ENCODE assay signal across 22 mouse cellular contexts in genomic region chr11:39723621-39724020, GRCm38 (mm10).
DNase-seq lines count a peak whose midpoint lies in the region; ATAC-seq and TF ChIP-seq lines count a peak whose summit lies in the region.
"Had no signal": no experiment of that assay in that cellular context is flagged by ENCODE, and none has a peak within 500 bp of the region (broad histone marks: within the 10 kb centered on the region; RNA-seq: fewer than 3 reads in every experiment).

No protein-coding gene starts in this region.

- H3K4me2 ChIP-seq in hindbrain, postnatal 0 days (ENCODE audit: low read depth, low read length): no peak overlapping the region
- H3K4me2 ChIP-seq: embryonic facial prominence, embryonic 12.5 days; forebrain, embryonic 13.5 days; heart, embryonic 11.5 days; heart, embryonic 15.5 days; hindbrain, embryonic 14.5 days had no signal

- no peak overlapping the region for H3K9ac ChIP-seq in hindbrain, postnatal 0 days (replicated peaks; ENCODE audit: low read length)
- H3K9ac ChIP-seq: embryonic facial prominence, embryonic 12.5 days; forebrain, embryonic 13.5 days; heart, embryonic 15.5 days; hindbrain, embryonic 14.5 days had no signal

- ATAC-seq in hindbrain, postnatal 0 days: no peak
- ATAC-seq: forebrain, embryonic 13.5 days; intestine, embryonic 16.5 days had no signal

- H3K4me1 ChIP-seq in hindbrain, postnatal 0 days (ENCODE audit: insufficient read depth, low read length): no peaks in the 10 kb centered on the region
- no peaks in the 10 kb centered on the region for H3K4me1 ChIP-seq in hindbrain, embryonic 10.5 days (replicated peaks)
- H3K4me1 ChIP-seq: embryonic facial prominence, embryonic 12.5 days; forebrain, embryonic 13.5 days; heart, embryonic 15.5 days had no signal

- no peaks in the 10 kb centered on the region for H3K9me3 ChIP-seq in hindbrain, postnatal 0 days (ENCODE audit: low read length)
- no peaks in the 10 kb centered on the region for H3K9me3 ChIP-seq in hindbrain, embryonic 10.5 days
- H3K9me3 ChIP-seq: embryonic facial prominence, embryonic 12.5 days; forebrain, embryonic 13.5 days; heart, embryonic 15.5 days had no signal

- TF ChIP-seq CTCF in hindbrain, postnatal 0 days (IDR thresholded peaks at IDR 0.05; ENCODE audit: low read depth): no peak
- no peak for TF ChIP-seq CTCF in brain, embryonic 14.5 days (IDR thresholded peaks at IDR 0.05; ENCODE audit: borderline replicate concordance, extremely low read depth, insufficient read depth, insufficient read length)

- TF ChIP-seq POLR2A in brain, embryonic 14.5 days (IDR thresholded peaks at IDR 0.05; ENCODE audit: borderline replicate concordance, extremely low read depth, insufficient read depth, insufficient read length, poor library complexity, severe bottlenecking): no peak

- peak; percentile 12 to 49 for DNase-seq in cerebellum, postnatal 14 days
- DNase-seq in cerebellum, postnatal 25 days: no peak
- DNase-seq in hindbrain, postnatal 0 days (ENCODE audit: low spot score): peak; percentile 15
- DNase-seq in hindbrain, embryonic 10.5 days (ENCODE audit: low spot score): no peak
- peak; percentile 62 for DNase-seq in brain, embryonic 14.5 days (ENCODE audit: low read depth)
- no peak for DNase-seq in adrenal gland, adult (ENCODE audit: inconsistent age in 2 of 2, low spot score in 1 of 2)
- DNase-seq in thymus, postnatal 14 days: no peak
- DNase-seq: adrenal gland, adult 8-10 months; adrenal gland, postnatal 36 days; cerebellum, adult 11 months; cerebellum, adult 8-10 months; embryo, embryonic 11 days; gastrocnemius, postnatal 14 days; heart, adult 2 months; heart, postnatal 14 days had no signal

- no peaks in the 10 kb centered on the region for H3K27me3 ChIP-seq in hindbrain, postnatal 0 days (ENCODE audit: insufficient read depth, low read length)
- no peaks in the 10 kb centered on the region for H3K27me3 ChIP-seq in hindbrain, embryonic 10.5 days (ENCODE audit: insufficient read depth, poor library complexity, severe bottlenecking)
- H3K27me3 ChIP-seq: CH12.LX; embryonic facial prominence, embryonic 12.5 days; forebrain, embryonic 13.5 days; heart, embryonic 15.5 days had no signal

- H3K36me3 ChIP-seq in hindbrain, postnatal 0 days (ENCODE audit: insufficient read depth, low read length): no peaks in the 10 kb centered on the region
- H3K36me3 ChIP-seq in hindbrain, embryonic 10.5 days: no peaks in the 10 kb centered on the region
- H3K36me3 ChIP-seq: embryonic facial prominence, embryonic 12.5 days; heart, embryonic 15.5 days had no signal

- no peak overlapping the region for H3K4me3 ChIP-seq in hindbrain, postnatal 0 days (ENCODE audit: low read length)
- H3K4me3 ChIP-seq in hindbrain, embryonic 10.5 days: no peak overlapping the region
- H3K4me3 ChIP-seq: embryonic facial prominence, embryonic 12.5 days; forebrain, embryonic 13.5 days; heart, adult 2 months; heart, embryonic 15.5 days had no signal

- H3K27ac ChIP-seq in hindbrain, postnatal 0 days: no peak overlapping the region
- no peak overlapping the region for H3K27ac ChIP-seq in hindbrain, embryonic 10.5 days
- H3K27ac ChIP-seq: embryonic facial prominence, embryonic 12.5 days; forebrain, embryonic 13.5 days; heart, adult 2 months; heart, embryonic 15.5 days; hindbrain, embryonic 14.5 days had no signal

Comparison
In these comparisons a context has a peak if more than half of its experiments do, and no peak if none do; other contexts are left out.
1. DNase-seq: peak in cerebellum, postnatal 14 days (2 of 2), hindbrain, postnatal 0 days (single experiment) and brain, embryonic 14.5 days (single experiment); none in cerebellum, postnatal 25 days (0 of 2), hindbrain, embryonic 10.5 days (single experiment), adrenal gland, adult (0 of 2) and thymus, postnatal 14 days (single experiment).